Mouse (Mus musculus) cerebellum, adult 9-11 months (tissue): ENCODE data around the gene Dync1h1.

Experiments used
- DNase-seq: peaks from one replicate; pipeline ENCODE4 v3.0.0; 2022

Gene Dync1h1

DNA sequence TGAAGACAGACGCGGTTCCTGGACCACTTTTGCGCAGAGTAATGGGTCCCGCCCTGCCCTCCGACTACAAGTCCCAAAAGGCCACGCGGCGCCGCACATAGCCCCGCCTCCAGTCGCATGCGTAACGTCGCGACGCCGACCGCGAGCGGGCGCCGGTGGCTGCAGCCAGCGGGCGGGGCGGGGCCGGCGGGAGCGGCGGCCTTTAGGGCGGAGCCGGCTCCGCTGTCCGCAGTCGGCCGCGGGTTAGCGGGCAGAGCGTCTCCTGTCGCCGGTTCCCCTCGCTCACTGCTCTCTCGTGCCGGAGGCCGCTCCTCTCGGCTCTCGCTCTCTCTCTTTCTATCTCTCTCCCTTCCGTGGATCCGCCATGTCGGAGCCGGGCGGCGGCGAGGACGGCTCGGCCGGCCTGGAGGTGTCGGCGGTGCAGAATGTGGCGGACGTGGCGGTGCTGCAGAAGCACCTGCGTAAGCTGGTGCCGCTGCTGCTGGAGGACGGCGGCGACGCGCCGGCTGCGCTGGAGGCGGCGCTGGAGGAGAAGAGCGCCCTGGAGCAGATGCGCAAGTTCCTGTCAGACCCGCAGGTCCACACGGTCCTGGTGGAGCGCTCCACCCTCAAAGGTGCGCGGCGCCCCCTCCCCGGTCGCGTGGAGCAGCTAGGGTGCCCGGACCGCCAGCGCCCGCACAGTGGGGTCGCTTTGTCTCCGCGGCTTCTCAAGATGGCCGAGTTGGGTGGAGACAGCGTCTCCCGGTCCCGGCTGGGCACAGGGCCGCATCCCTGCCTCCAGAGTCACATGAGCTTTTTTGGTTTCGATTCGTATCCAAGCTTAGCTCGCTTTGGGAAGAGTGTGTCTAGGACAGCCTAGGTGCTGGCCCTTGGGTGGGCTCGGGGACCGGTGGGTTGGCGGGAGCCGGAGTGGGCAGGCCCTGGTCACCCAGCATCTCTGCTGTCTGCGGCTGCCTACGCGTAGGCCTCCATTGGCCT lies at the start of gene Dync1h1:
TSS of gene Dync1h1 (plus strand) at position 212 of the 978 bp plus-strand sequence.
- DNase-seq, result peak; percentile 94

- no peak for DNase-seq
These were observed 49.1 kb upstream of the Dync1h1 start for GRCm38 (mm10) chr12:110552113-110552512.

DNA sequence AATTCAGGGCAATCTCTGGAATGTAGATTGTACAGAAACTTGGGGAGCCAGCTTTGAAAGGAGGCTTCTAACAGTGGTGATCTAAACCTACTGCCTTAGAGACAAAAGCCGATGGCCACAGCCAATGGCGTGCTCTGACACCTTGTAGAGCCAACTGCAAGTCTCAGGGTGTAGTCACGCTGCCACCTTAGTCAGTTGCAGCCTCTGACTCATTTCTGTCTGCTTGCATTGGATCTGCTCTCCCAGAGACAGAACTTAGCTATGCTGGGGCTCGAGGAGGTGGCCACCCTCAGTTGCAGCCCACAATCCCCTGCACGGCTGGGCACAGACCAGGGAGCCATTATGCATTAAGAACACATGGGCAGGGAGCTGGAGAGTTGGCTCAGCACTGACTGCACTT lies 47.9 kb upstream of the Dync1h1 start:
- DNase-seq, result no peak

DNA sequence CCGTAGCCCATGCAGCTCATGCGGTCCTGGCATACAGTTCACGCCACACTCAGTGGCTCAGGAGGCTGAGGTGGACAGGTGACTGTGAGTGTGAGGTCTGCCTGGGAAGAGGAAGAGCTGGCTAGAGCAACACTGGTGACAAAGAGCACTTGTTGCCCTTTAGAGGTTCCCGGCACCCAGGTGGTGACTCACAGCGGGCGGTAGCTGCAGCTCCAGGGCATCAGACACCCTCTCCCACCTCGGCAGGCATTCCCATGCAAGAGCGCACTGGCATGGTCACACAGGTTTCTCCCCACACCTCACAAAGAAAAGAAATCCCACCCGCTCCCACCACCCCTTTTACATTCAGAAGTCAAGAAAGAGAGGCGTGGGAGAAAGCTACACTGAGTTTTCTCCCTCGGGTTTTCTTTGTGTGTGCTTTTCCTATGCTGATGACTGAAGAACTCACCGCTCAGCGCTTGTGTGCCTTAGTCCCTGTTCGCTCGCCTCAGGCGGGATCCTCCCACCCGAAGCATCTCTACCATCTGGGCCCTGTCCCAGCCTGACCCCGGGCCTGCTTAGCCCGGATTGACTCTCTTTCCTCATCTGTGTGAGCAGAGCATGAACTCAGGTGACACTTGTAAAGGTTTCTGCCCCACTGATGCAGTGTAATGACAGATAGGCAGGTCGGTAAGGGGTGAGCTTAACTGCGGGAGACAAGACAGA lies 45.6 kb upstream of the Dync1h1 start:
- DNase-seq, result no peak

GRCm38 (mm10) chr12:110556861-110557628 lies 44.2 kb upstream of the Dync1h1 start:
- no peak for DNase-seq

DNA sequence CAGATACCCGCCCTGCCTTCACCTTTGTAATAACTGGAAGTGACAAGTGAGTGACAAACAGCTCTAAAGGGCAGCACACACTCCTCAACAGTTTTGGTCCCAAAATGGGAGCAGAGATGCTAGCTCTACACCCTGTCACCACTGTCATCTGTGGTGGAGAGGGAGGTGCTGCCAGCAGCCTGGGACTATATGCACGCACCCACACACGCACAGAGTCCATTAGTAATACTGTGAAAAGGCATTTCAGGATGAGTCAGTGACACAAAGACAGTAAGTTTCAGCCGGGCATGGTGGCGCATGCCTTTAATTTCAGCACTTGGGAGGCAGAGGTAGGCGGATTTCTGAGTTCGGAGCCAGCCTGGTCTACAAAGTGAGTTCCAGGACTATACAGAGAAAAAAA lies 43.1 kb upstream of the Dync1h1 start:
- DNase-seq, result no peak

GRCm38 (mm10) chr12:110563383-110563782 lies 37.9 kb upstream of the Dync1h1 start:
- no peak for DNase-seq

DNA sequence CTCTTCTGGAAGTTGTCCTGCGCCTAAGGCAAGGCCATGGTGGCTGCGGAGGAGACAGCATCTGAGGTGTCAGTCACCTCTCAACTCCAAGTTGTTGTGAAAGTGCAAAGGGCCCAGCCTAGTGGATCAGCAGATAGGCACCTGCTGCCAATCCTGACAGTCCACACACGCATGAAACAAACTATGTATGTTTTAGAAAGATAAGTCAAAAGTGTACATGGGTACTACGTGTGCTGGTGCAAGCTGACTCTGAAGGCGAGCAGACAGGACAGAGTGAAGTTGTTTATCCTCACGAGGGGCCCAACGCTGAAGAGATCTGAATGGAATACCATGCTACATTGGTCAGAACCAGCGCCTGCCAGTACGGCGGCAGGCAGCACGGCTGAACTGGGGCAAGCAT lies 36.4 kb upstream of the Dync1h1 start:
- no peak for DNase-seq

DNA sequence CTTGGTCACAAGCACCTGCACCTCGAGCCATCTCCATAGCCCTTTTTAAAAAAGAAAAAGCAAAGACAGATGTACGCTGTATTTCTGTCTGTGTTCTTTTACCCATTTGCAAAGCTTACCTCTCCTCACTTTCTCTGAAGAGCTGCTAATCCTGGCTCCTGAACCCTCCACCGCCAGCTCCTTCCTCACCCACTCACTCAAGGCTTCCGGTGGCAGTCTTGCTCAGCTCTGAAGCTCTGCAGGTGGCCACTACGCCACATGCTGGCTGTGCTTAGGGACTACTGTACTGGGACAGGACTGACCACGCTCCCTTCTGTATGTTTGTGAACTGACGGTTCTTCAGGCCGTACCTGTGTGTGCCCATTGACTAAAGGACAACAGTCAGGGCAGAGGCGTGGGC lies 34.9 kb upstream of the Dync1h1 start:
- no peak for DNase-seq

DNA sequence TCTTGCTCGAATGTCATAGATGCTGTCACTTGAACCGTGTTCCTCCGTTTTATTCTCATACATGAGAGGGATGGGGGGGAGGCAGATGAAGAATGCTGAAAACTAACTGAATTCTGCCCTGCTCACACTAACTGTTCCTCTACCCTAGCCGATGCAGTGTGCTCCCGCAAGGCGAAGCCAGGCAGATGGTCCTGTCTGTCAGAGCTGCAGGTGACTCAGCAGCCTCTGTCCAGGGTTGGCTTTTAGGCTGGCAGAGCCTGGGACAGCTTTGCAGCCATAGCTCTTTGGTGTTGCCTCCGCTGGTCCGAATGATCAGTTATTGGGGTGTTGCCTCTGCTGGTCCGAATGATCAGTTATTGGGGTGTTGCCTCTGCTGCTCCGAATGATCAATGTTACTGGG lies 30.2 kb upstream of the Dync1h1 start:
- no peak for DNase-seq

- DNase-seq, result no peak
These were observed 28.9 kb upstream of the Dync1h1 start for GRCm38 (mm10) chr12:110572351-110572750.

GRCm38 (mm10) chr12:110573635-110574034 lies 27.6 kb upstream of the Dync1h1 start:
- DNase-seq, result no peak

- DNase-seq, result no peak
These were observed 25.3 kb upstream of the Dync1h1 start for GRCm38 (mm10) chr12:110575926-110576325.

- DNase-seq, result no peak
These were observed 22.9 kb upstream of the Dync1h1 start for GRCm38 (mm10) chr12:110578333-110578732.

DNA sequence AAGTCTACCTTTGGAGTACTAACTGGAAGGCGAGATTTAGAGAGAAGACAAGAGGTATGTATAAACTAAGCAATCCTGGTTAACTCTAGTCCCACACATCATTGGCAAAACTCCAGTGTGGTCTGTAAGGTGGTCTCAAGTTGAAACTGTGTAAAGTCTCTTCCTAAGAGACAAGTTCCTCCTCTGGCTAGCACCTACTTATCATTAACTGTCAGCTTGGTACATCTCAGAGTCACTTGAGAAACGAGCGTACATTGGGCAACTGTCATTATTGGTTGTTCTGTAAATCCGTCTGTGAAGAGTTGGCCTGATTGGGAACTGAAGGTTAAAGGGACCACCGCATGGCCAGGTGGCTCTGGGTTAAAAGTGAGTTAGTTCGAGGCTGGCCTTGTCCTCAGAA lies 12.6 kb upstream of the Dync1h1 start:
- no peak for DNase-seq

- DNase-seq, result no peak
These were observed 10.4 kb upstream of the Dync1h1 start for GRCm38 (mm10) chr12:110590804-110591259.

GRCm38 (mm10) chr12:110591260-110591883 lies 9.9 kb upstream of the Dync1h1 start:
- peak; percentile 99 for DNase-seq

GRCm38 (mm10) chr12:110598527-110598926 lies 2.7 kb upstream of the Dync1h1 start:
- peak; percentile 77 for DNase-seq

DNA sequence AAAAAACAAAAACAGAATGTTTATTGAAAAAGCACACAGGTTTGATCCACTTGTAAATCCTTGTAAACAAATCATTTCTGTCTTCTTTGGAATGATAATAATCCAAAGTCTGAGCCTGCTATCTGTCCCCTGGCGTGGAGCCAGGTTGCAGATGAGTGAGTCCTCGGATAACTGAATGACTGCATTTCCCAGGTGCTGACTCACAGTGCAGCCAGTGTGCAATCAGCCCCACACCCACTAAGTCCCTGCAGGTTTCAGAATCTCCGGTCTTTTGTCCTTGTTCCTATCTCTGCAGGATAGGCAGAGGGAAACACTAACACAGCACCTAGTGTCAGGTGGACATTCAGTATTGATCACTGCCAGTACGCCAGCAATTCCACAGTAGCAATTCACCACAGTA lies 1.5 kb upstream of the Dync1h1 start:
- peak; percentile 39 for DNase-seq

DNA sequence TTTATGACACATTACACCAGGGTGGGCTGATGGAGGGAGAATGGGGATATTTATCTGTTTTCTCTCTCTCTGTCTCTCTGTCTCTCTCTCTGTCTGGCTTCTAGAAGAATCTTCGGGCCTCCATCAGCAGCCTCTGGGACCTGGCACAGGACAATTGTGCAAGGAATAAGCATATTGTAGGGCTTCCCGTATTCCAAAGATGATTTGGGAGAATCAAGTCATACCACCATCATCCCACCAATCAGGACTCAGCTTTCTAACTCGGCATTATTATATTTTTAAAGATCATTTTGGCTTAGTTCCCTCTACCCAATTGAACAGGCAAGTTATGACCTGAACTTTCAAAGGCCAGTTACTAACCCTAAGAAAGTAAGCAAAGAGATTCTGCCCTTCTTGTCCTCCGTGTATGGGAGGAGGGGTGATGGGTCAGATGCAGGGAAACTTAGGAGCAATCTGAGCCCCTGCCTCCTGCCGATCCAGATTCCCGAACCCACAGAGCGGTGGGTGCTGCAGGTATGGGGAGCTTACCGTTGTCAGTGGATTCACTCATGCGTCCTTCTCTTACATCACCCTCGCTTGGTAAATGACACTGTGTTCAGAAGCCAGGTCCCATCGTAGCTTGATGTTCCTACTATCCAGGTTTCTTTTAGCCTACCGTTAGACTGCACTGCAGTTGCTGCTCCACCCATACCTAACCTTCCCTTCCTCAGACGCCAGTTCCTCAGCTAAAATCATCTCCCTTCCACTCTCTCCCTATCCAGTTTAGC lies 844 bp upstream of the Dync1h1 start:
- DNase-seq, result peak; percentile 62

DNA sequence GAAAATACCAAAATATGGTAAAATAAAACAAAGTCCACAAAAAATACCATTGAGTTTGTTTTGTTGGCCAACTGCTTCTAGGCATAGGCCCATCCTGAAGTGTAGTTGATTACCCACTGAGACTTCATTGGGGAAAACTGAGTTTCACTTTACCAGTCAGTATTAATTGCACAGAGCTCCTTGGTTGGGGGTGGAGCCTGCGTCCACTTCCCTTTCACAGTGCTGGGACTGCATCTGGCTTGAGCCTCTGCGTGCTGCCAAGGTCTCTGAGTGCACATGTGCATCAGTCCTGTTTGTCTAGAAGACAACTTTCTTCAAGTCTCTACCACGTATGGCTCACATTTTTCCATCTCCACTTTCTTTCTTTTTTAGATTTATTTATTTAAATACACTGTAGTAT lies 4.9 kb downstream of the Dync1h1 start:
- DNase-seq, result no peak

DNA sequence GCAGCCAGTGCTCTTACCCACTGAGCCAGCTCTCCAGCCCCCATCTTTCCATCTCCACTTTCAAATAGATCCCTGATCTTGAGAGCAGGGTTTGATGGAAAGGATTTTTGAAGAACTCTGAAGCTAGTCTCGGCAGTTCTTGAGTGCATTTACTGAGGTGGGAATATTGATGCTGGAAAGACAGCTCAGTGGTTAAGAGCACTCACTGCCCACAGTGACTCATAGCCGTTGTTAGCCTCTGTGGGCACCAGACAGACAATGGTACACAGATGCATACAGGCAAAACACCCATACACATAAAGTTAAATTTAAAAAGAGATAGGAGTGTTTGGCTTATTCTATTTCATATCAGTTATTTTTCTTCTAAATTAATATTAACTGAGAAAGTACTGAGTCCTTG lies 5.4 kb downstream of the Dync1h1 start:
- no peak for DNase-seq
